Mouse (Mus musculus) midbrain, embryonic 14.5 days (tissue): ENCODE results near the gene Ptma. TPM values are rescaled to one million over a fixed set of nuclear protein-coding genes. Genes with fewer than 3 reads are reported as not detected.

ENCODE experiments used
- ATAC-seq: fragments of 200-750 bp; cut with Nextera tagmentation; 2 replicates; pipeline ENCODE4 v1.8.0; 2017; ENCODE audit warnings: moderate number of reproducible peaks, moderate library complexity; ENCODE audit not compliant: low FRiP score, low TSS enrichment
- DNase-seq: peaks from one replicate; pipeline ENCODE4 v3.0.0-alpha.2; 2015
- H3K27ac ChIP-seq: fragments of 300-500 bp; sonication (generic); replicated peaks from 2 replicates; pipeline ENCODE4 v1.5.1; 2014; ENCODE audit warnings: mild to moderate bottlenecking, low read depth, low read length, moderate library complexity
- H3K27me3 ChIP-seq: fragments of 300-500 bp; sonication (generic); 2 replicates; pipeline ENCODE4 v1.6.1; 2014; ENCODE audit warnings: low read length, control low read depth, mixed read lengths; ENCODE audit not compliant: control insufficient read depth, insufficient read depth
- H3K36me3 ChIP-seq: fragments of 300-500 bp; sonication (generic); 2 replicates; pipeline ENCODE4 v1.6.1; 2014; ENCODE audit warnings: low read length, control low read depth; ENCODE audit not compliant: control insufficient read depth, insufficient read depth
- H3K4me1 ChIP-seq: fragments of 300-500 bp; sonication (generic); 2 replicates; pipeline ENCODE4 v1.6.1; 2014; ENCODE audit warnings: mild to moderate bottlenecking, antibody characterized with exemption, low read length, control low read depth; ENCODE audit not compliant: control insufficient read depth, insufficient read depth
- H3K4me2 ChIP-seq: fragments of 300-500 bp; sonication (generic); 2 replicates; pipeline ENCODE4 v1.6.1; 2014; ENCODE audit warnings: mild to moderate bottlenecking, low read length, moderate library complexity
- H3K4me3 ChIP-seq: fragments of 300-500 bp; sonication (generic); replicated peaks from 2 replicates; pipeline ENCODE4 v1.5.1; 2014; ENCODE audit warnings: low read depth, low read length
- H3K9ac ChIP-seq: fragments of 300-500 bp; sonication (generic); replicated peaks from 2 replicates; pipeline ENCODE4 v1.6.1; 2014; ENCODE audit warnings: mild to moderate bottlenecking, low read length, moderate library complexity
- H3K9me3 ChIP-seq: fragments of 300-500 bp; sonication (generic); 2 replicates; pipeline ENCODE4 v1.6.1; 2016; ENCODE audit warnings: low read length, control low read depth, mixed read lengths; ENCODE audit not compliant: control insufficient read depth
- WGBS: fragments of 180-500 bp; shearing (Covaris S2); extraction: QIAGEN DNeasy Blood & Tissue Kit; methylation state at CpG from one replicate; pipeline ENCODE4 v1.1.7; 2014; 5-methylcytosine and 5-hydroxymethylcytosine counted together
- polyA plus RNA-seq: library from polyadenylated mRNA; unstranded; fragments of >200 nt; fragmentation: Nextera tagmentation; extraction: Ambion mirVana; gene quantifications from 2 replicates; pipeline ENCODE4 v1.2.1, GENCODE M21; 2014

Gene Ptma
- polyA plus RNA-seq, 1 experiment from 2014 or later = 2,168 TPM

DNA sequence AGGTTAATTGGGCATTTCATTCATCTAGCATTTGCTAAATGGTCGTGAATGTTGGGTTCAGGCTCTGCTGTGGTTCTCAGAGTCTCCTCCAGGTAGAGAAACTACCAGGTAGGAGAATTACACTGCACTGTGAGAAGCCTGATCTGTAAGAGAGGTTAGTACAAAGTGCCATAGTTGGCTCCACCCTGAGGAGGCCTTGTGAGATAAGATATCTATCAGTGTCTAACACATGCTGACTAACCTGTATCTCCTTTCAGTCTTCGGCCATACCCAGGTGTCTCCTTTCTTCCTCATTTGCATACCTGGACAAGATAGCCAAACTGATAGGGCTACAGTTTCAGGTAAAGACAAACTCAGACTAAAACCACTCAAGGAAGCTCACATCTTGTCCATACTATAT is 36.1 kb downstream of the Ptma start:
- Histone ChIP-seq H3K27me3 (no peaks in the 10 kb centered on the region), H3K36me3 (peaks cover 18% of the 10 kb centered on the region), H3K9me3 (no peaks in the 10 kb centered on the region), H3K27ac (no peak overlapping the region), H3K4me3 (no peak overlapping the region), H3K9ac (no peak overlapping the region), H3K4me2 (no peak overlapping the region), H3K4me1 (no peaks in the 10 kb centered on the region)
- WGBS = 95% methylated on average over 2 of the region's 2 CpGs
- ATAC-seq (no peak), DNase-seq (no peak)

DNA sequence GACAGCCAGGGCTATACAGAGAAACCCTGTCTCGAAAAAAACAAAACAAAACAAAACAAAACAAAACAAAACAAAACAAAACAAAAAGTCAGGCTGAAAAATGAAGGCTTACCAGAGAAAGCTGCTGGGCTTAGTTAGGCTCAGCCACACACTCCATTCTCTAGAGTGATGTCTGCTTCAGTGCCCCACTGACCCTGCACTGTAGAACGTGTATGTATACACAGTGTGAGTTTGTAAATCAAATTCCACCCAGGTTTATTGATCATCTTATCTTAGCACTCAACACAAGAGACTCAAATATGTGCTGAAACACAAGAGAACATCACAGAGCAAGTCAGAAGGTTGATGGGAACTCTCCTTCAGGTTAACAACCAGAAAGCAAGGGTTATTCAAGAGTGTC is 41.9 kb downstream of the Ptma start:
- Histone ChIP-seq H3K36me3 (peaks cover 19% of the 10 kb centered on the region), H3K4me2 (no peak overlapping the region), H3K9ac (no peak overlapping the region), H3K27ac (no peak overlapping the region), H3K4me1 (no peaks in the 10 kb centered on the region), H3K27me3 (no peaks in the 10 kb centered on the region), H3K4me3 (no peak overlapping the region), H3K9me3 (no peaks in the 10 kb centered on the region)
- ATAC-seq = no peak
- WGBS = 84% methylated on average over 2 of the region's 2 CpGs
- DNase-seq = no peak

DNA sequence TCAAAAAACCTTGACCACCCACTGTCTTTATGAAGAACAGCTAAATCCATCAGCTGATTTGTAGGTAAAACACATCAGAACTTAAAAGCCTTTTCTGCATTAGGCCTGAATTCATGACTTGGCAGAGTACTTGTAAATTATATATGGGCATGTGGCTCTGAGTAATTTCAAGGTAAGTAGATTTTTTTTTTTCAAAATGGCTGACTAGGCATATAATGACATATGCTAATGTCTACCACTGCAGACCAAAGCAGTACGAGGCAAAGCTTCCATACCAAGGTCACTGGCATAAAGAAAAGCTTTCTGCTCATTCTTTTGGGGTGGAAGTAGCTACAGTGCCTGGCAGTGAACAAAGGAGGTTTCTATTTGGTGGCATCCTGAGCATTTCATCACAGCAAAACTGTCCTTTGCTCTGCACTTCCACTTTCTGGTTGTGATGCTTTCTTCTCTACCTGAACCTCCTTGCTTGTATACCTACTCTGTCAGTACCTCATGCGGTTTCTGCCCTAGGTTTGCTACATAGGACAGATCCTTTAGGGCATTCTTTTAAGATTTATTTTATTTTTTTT is 42.9 kb downstream of the Ptma start:
- WGBS = 88% methylated on average over 2 of the region's 2 CpGs
- H3K27me3 ChIP-seq = no peaks in the 10 kb centered on the region
- no peak overlapping the region for H3K27ac ChIP-seq
- no peak overlapping the region for H3K4me3 ChIP-seq
- no peak overlapping the region for H3K4me2 ChIP-seq
- no peak overlapping the region for H3K9ac ChIP-seq
- DNase-seq (no peak), ATAC-seq (no peak)
- peaks cover 11% of the 10 kb centered on the region; the same call in 1 of the 2 replicates for H3K36me3 ChIP-seq
- no peaks in the 10 kb centered on the region for H3K4me1 ChIP-seq
- no peaks in the 10 kb centered on the region for H3K9me3 ChIP-seq

DNA sequence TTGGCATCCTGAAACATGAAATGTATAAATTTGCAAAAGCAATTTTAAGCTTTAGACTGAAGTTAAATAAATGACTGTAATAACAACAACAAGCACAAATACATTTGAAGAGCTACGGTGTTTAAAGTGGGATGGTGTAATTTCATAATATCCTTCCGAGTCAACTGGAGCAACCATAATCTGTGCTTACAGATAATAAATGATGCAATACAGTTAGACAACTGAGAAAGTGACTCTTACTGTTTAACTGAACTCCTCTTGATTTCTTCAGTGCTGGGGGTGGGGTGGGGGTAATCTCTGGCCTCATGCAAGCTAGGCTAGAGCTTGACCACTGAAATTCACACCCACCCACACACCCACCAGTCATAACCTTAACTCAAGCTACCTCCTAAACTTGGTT is 44.9 kb downstream of the Ptma start:
- Histone ChIP-seq H3K9ac (no peak overlapping the region), H3K4me1 (no peaks in the 10 kb centered on the region), H3K27ac (no peak overlapping the region), H3K36me3 (0 out of 2 replicates have a peak, but pooled peaks cover 9% of the 10 kb centered on the region), H3K4me3 (no peak overlapping the region), H3K9me3 (no peaks in the 10 kb centered on the region), H3K4me2 (no peak overlapping the region), H3K27me3 (no peaks in the 10 kb centered on the region)
- 92% methylated on average over 2 of the region's 2 CpGs for WGBS
- ATAC-seq (no peak), DNase-seq (no peak)

DNA sequence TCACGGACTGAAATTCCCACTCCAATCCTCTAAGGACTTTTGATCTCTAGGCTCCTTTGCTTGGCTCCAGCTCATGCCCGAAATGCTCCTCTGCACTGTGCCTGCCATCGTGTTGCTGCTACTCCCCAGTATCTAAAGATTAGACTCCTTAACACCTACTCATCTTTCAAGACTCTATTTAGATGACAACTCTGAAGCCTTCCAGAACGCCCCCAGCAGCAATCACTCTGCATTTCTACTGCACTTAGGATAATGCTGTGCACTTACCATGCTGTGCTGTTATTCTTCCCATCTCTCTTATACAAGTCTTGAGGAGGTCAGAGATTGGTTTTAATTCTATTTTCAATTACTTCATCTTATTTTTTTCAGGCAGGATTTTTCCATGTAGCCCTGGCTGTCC is 45.4 kb downstream of the Ptma start:
- Histone ChIP-seq H3K9me3 (no peaks in the 10 kb centered on the region), H3K9ac (no peak overlapping the region), H3K27me3 (no peaks in the 10 kb centered on the region), H3K4me3 (no peak overlapping the region), H3K27ac (no peak overlapping the region), H3K4me2 (no peak overlapping the region), H3K36me3 (0 out of 2 replicates have a peak, but pooled peaks cover 9% of the 10 kb centered on the region), H3K4me1 (no peaks in the 10 kb centered on the region)
- DNase-seq = no peak
- no peak for ATAC-seq
- WGBS = 86% methylated on average over 4 of the region's 4 CpGs

Other genes starting within 250 kb of the Ptma start
- gene B3gnt7, start 223.9 kb upstream of the Ptma start, polyA plus RNA-seq = 5.9 and 7.0 TPM in 2 replicates
- 153 and 154 TPM in 2 replicates for gene Ncl, start 167.3 kb upstream of the Ptma start, polyA plus RNA-seq
- gene Nmur1, start 100.5 kb upstream of the Ptma start, polyA plus RNA-seq = not detected in 2 replicates
- gene Tex44, start 100.4 kb upstream of the Ptma start, polyA plus RNA-seq = not detected in 2 replicates
- gene Pde6d, start 55.9 kb downstream of the Ptma start, polyA plus RNA-seq = 89.1 and 99.2 TPM in 2 replicates
- gene Cops7b, start 56.2 kb downstream of the Ptma start, polyA plus RNA-seq = 55.6 and 56.7 TPM in 2 replicates
- 1.8 and 1.9 TPM in 2 replicates for gene Nppc, start 143.8 kb downstream of the Ptma start, polyA plus RNA-seq
- 35.1 and 39.9 TPM in 2 replicates for gene Dis3l2, start 177.1 kb downstream of the Ptma start, polyA plus RNA-seq